Mouse (Mus musculus): ENCODE results near the gene Washc2.

The Washc2 gene

DNA sequence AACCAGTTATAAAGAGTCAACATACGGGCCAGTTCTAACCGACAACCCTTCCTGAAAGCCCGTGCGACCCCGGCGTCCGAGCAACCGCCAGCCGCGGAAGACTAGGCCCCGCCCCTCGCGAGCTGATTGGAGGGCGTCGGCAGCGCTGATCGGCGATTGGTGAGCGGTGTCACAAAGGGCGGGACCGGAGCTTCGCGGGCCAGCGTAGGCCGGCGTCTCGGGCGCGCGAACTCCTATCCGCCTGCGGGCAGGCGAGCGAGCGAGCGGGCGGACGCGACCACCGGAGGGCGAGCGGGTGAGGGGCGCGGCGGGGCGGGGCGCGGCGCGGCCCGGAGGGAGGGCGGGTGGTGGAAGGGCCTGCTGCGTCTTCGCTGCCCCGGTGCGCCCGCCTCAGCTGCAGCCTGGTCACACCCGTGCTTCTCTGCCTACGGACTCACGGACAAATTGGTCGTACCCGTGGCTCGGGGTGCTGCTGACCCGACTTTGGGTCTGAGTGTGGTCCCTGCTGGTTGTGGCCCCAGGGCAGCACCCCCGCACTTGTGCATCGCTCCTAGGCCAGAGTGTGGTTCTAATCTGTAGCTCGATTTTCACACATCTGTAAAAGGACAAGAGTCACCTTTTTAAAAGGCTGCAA is 56.3 kb downstream of the Washc2 start, which contains the start of gene Zfand4:
Gene Zfand4 (plus strand): TSS at position 205 of the 634 bp plus-strand sequence.
- DNase-seq, result peak; percentile 96

DNA sequence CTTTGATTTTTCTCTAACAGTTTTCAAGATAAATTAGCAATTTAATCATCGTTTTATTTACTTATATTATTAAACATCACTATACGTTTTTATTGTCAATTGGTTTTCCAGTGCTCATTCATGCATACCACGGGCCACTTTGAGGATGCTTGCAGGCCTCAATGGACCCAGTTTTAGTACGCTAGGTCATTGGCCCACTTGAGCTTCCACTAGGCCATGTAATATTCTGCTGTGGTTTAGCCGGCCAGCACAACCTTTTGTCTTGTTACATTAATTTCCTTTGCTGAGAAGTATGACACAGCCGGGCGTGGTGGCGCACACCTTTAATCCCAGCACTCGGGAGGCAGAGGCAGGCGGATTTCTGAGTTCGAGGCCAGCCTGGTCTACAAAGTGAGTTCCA is 57.0 kb downstream of the Washc2 start:
- peak; percentile 5 for DNase-seq

DNA sequence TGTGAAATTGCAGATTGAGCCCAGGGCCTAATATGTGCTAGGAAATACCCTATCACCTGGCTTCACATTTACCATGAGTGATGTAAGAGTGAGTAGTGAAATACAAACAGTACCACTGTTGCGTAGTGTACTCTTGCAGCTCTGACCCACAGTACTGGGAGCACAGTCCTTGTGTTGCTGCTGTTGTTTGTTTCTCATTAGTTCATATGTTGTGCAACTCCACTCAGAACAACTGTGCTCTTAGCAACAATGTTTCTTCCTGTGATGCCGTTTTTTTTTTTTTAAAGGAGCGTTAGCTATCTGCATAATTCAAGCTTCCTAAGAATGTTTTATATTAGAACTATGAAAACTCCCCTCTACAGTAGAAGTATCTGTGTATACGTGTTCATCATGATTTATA is 57.8 kb downstream of the Washc2 start:
- peak; percentile 13 for DNase-seq

DNA sequence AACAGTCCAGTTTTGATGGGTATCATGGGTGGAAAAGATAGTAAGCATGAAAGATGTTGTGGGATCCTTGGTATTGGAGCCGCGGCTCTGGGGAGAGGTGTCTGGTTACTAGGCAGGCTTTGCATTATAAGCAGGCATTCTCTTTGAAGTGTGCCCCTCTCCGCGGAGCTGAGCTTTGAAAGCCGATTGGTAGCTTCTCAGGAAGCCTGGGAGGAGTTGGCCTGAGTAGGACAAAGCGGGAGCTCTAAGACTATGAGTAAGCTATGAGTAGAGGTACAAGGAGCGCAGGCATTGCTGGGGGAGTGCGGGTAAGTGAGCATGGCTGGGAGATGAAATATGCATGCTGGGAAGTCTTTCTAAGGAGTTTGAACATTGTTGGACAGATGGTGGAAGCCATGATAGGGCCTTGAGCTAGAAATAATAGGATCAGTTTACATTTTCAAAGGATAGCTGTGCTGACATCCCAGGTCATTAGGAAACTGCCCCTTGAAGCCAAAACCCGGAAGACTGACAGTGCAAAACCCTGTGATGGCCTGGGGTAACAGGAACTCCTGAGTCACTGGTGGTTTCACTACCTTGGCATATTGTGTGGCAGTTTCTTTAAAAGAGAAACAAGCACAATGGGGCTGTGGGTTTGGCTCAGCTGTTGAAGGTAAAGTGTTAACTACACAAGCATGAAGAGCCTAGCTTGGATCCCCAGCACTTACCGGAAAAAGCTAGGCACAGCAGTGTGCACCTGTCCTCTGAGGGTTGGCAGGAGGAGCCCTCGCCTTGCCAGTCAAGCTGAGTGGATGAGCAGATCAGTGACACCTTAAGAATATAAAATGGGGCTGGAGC is 58.7 kb downstream of the Washc2 start:
- DNase-seq, result peak; percentile 76

DNA sequence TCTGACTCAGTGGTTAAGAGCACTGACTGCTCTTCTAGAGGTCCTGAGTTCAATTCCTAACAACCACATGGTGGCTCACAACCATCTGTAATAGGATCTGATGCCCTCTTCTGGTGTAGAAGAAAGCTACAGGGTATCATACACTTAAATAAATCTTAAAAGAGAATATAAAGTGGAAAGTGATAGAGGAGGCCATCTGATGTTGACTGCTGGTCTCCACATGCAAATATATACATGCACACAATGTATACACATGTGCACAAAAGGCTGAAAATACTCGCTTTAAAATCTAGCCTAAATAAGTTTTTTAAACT is 59.2 kb downstream of the Washc2 start:
- DNase-seq, result no peak

DNA sequence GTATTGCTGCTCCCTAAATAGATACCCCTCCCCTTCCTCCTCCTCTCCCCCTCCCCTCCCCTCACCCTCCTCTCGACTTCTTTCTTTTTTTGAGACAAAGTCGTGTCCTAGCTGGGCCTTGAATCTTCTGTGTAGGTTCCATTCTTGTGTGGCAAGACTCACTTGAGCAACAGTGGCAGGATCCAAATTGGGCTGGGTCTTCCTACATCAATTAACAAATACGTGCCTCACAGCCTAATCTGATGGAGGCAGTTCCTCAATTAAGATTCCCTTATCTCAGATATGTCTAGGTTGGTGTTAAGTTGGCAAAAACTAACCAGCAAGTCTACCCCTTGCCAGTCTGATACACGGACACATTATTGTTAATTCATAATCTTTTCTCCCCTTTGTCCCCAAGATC is 67.9 kb downstream of the Washc2 start:
- DNase-seq, result no peak

DNA sequence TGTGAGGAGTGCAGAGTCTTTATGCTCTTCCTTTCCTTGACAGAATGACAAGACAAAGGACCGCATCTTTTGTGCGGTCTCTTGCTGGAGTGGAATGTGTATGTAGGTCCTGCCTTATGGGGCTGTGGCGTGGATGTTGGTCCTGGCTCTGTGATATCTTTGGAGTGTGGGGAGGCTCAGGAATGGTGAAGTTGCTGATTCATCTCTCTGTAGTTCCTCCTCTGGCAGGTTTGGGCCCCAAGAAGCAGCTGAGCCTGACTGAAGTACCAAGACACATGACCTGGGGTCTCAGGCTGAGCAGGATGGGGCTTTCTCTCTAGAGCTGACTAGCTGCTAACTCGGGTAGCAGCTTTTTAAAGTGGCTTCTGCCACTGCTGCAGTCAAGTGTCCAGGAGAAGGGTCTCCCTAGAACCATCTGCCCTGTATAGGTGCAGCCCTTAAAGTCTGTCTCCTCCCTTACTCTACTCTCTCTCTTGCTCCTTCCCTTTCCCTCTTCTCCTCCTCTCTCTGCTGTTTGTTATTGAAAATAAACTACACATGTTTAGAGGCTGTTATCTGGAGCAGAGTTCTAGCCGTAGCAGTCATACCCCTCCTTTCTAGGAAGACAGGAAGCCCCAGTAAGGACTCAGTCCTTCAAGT is 71.0 kb downstream of the Washc2 start:
- no peak for DNase-seq

DNA sequence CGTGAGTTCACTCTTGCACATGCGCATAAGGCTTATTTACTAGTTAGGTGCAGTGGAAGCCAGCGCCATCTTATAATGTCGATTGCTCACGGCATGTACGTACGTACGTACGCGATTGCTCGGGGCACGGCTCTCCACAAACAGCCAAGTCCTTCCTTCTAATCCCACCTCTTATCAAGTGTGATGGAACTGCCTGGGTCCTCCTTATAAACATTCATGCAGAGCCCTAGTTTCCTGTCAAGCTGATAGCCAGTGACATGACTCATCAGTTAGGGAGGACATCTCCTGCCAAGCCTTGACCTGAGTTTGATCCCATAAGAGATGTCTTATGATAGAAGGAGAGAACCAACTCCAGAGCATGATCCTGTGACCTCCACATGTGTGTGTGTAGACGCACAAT is 73.2 kb downstream of the Washc2 start:
- no peak for DNase-seq

DNA sequence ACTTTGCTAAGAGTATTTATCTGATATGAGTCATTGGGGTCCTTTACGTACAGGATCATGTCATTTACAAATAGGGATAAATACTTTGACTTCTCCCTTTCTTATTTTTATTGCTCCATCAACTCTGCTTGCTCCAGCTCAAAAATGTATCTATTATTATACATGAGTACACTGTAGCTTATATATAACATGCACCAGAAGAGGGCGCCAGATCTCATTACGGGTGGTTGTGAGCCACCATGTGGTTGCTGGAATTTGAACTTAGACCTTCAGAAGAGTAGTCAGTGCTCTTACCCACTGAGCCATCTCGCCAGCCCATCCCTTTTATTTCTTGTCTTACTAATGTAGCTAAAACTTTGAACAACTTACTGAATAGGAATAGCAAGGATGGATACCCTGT is 74.7 kb downstream of the Washc2 start:
- peak; percentile 38 for DNase-seq

DNA sequence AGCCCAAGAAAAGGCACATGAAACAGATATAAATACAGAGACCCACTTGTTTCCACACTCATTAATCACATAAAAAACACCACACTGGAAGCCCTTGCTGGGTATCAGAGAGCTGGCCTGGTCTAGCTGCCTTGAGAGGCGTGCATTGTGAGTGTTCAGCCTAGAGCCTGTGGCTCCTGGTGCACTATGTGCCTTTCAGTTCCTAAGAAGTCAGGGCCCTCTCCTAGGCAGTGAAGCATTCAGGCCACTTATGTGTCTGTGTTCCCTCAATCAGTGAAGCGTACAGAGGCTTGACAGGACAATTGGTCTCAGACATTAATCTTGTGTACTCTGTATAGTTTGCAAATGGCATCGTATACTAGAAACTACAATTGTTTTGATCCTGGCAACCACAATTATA is 75.4 kb downstream of the Washc2 start:
- no peak for DNase-seq

DNA sequence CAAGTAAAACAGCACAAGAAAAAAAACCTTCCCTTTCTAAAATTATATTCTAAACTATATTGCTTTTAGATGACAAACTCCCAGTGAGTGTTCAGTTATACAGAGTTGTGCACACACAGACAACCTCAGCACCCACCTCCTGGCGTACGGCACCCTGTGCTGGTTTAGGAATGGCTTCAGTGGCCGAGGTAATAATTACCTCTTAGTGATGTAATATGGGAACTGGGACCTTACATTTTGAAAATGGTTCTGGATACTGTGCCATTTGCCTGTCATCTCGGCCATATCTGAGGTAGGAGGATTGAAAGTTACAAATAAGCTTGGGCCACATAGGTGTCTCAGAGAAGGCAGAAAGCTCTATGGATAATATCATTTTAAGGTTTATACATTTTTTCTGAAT is 78.5 kb downstream of the Washc2 start:
- DNase-seq, result no peak

DNA sequence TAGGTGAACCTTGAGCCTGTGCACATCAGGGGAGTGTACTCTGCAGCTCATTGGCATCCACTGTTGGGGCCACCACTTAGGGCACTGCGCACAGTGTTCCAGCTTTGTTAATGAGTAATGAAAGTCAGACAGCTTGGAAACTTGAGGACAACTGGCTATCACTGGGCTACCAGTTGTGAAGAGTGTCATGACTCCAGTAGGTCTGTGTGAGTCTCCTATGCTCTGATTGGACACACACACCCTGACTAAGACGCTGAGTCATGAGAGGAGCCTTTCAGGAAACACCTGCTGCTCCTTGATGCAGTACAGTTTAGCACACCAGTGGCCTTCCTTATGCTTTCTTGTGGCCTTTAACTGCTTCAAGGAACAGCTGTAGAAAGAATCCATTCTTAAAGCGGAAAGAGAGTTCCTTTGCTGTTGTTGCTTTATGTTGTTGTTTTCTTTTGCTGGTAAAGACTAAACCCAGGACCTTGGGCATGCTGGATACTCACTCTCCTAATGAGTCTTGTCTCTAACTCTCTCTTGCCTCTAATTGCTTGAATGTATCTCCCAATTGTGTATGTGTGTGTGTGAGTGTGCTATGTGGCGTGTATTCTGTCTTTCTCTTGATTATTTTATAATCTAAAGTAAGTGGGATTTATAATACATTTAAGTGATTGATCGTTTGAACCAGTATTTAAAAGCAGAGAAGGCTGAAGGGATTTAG is 79.2 kb downstream of the Washc2 start:
- DNase-seq, result no peak

DNA sequence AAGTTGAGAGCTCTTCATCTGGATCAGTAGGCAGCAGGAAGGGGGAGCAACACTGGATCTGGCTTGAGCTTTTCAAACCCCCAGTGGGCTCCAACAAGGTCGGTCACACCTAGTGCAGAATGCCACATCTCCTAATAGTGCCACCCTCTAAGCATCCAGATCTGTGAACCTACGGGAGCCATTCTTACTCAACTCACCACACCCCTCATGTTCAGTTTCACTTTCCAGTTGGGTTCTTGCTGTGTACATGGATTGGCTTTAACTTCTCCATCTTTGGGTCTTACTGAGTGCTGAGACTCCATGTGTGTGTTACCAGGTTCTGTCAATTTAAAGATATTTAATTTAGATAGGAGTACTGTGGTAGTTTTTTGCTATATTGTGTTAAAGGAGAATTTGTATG is 103.6 kb downstream of the Washc2 start:
- DNase-seq, result no peak

Measured in retina, postnatal 1 day (tissue).